Mouse (Mus musculus) adrenal gland, postnatal 0 days (tissue): ENCODE measurements around the gene Il27. TPM values are rescaled to one million over a fixed set of nuclear protein-coding genes. Genes with fewer than 3 reads are reported as not detected.

Experiments
- microRNA-seq: library from miRNA; unstranded; fragments of <30 nt; microRNA quantifications from one replicate; pipeline ENCODE4, GENCODE M21; 2016; ENCODE audit warnings: borderline replicate concordance; ENCODE audit not compliant: insufficient number of aligned reads
- polyA plus RNA-seq: library from polyadenylated mRNA; unstranded; fragments of >200 nt; fragmentation: Nextera tagmentation; extraction: Ambion mirVana; gene quantifications from 2 replicates; pipeline ENCODE4 v1.2.1, GENCODE M21; 2015

Gene Il27
- not detected in 2 replicates for polyA plus RNA-seq

GRCm38 (mm10) chr7:126594862-126595561 is at the start of gene Il27:
Gene Il27, minus strand, starts transcription at chr7:126594941.

GRCm38 (mm10) chr7:126630824-126631518 is 36.2 kb upstream of the Il27 start, which contains the start of gene Nupr1:
Gene Nupr1, minus strand, starts transcription at chr7:126630861.

GRCm38 (mm10) chr7:126585717-126586116 is 9.0 kb downstream of the Il27 start, which contains the start of gene Cln3:
Gene Cln3, minus strand, starts transcription at chr7:126585817.

GRCm38 (mm10) chr7:126584506-126584977 is 10.2 kb downstream of the Il27 start, which contains the start of gene Apobr:
Gene Apobr, plus strand, starts transcription at chr7:126584942.

GRCm38 (mm10) chr7:126566094-126566765 is 28.5 kb downstream of the Il27 start, which contains the start of gene Eif3c:
Gene Eif3c, minus strand, starts transcription at chr7:126566411.

Small RNA genes within 50 kb of the gene (microRNA-seq; reads per million reads assigned to microRNA genes)
- 2.5 reads per million for gene Mir7059

Other genes starting within 250 kb of the Il27 start
- 1.2 and 1.6 TPM in 2 replicates for gene Lat, start 225.4 kb downstream of the Il27 start, polyA plus RNA-seq
- 35.3 and 41.7 TPM in 2 replicates for gene Spns1, start 217.5 kb downstream of the Il27 start, polyA plus RNA-seq
- gene Nfatc2ip, start 198.2 kb downstream of the Il27 start, polyA plus RNA-seq: 1.8 and 1.9 TPM in 2 replicates
- 0.88 and 1.1 TPM in 2 replicates for gene Cd19, start 180.1 kb downstream of the Il27 start, polyA plus RNA-seq
- gene Rabep2, start 166.2 kb downstream of the Il27 start, polyA plus RNA-seq: 26.7 and 56.7 TPM in 2 replicates
- gene Atp2a1, start 131.8 kb downstream of the Il27 start, polyA plus RNA-seq: 2.9 and 14.1 TPM in 2 replicates
- gene Sh2b1, start 119.5 kb downstream of the Il27 start, polyA plus RNA-seq: 29.9 and 34.6 TPM in 2 replicates
- gene Tufm, start 107.6 kb downstream of the Il27 start, polyA plus RNA-seq: 52.7 and 111 TPM in 2 replicates
- 31.8 and 38.3 TPM in 2 replicates for gene Atxn2l, start 91.5 kb downstream of the Il27 start, polyA plus RNA-seq
- gene Eif3c, start 28.5 kb downstream of the Il27 start, polyA plus RNA-seq: 124 and 159 TPM in 2 replicates
- 0.87 and 1.9 TPM in 2 replicates for gene Apobr, start 10.0 kb downstream of the Il27 start, polyA plus RNA-seq
- 18.2 and 21.2 TPM in 2 replicates for gene Cln3, start 9.1 kb downstream of the Il27 start, polyA plus RNA-seq
- gene Nupr1, start 35.9 kb upstream of the Il27 start, polyA plus RNA-seq: 25.1 and 37.7 TPM in 2 replicates
- gene Sgf29, start 54.4 kb upstream of the Il27 start, polyA plus RNA-seq: 21.8 and 29.0 TPM in 2 replicates
- gene Sult1a1, start 81.5 kb upstream of the Il27 start, polyA plus RNA-seq: 41.3 and 56.5 TPM in 2 replicates
- gene Bola2, start 100.5 kb upstream of the Il27 start, polyA plus RNA-seq: 164 and 213 TPM in 2 replicates
- gene Slx1b, start 100.8 kb upstream of the Il27 start, polyA plus RNA-seq: 7.1 and 8.3 TPM in 2 replicates
- gene Coro1a, start 112.8 kb upstream of the Il27 start, polyA plus RNA-seq: 30.5 and 42.8 TPM in 2 replicates
- 85.9 and 91.2 TPM in 2 replicates for gene Mapk3, start 164.7 kb upstream of the Il27 start, polyA plus RNA-seq
- 1.4 and 2.6 TPM in 2 replicates for gene Gdpd3, start 171.4 kb upstream of the Il27 start, polyA plus RNA-seq
- gene Ypel3, start 182.0 kb upstream of the Il27 start, polyA plus RNA-seq: 268 and 297 TPM in 2 replicates
- 0.07 and 0.25 TPM in 2 replicates for gene Tbx6, start 186.5 kb upstream of the Il27 start, polyA plus RNA-seq
- gene Ppp4c, start 197.6 kb upstream of the Il27 start, polyA plus RNA-seq: 149 and 172 TPM in 2 replicates
- gene Fam57b, start 202.7 kb upstream of the Il27 start, polyA plus RNA-seq: 3.6 and 8.0 TPM in 2 replicates
- gene 4930451I11Rik, start 236.7 kb upstream of the Il27 start, polyA plus RNA-seq: not detected in 2 replicates